Mouse (Mus musculus): ENCODE measurements around the gene Foxj3. TPM values are rescaled to one million over a fixed set of nuclear protein-coding genes. Genes with fewer than 3 reads are reported as not detected.
A peak's percentile ranks its signal among the peaks of the same experiment; 100 is the strongest.

Gene Foxj3
- polyA plus RNA-seq, 1 experiment from 2014 or later: 30.7 TPM

GRCm38 (mm10) chr4:119662976-119663375 is 126.2 kb downstream of the Foxj3 start:
- no peaks in the 10 kb centered on the region for H3K9me3 ChIP-seq (ENCODE audit: control insufficient read depth, low read length)
- 0 out of 2 replicates have a peak, but pooled peaks cover 4% of the 10 kb centered on the region for H3K4me1 ChIP-seq (ENCODE audit: control insufficient read depth, insufficient read depth, low read length)
- ATAC-seq (ENCODE audit: low read depth): no peak
- H3K4me3 ChIP-seq (ENCODE audit: low read depth, low read length): no peak overlapping the region
- H3K9ac ChIP-seq (replicated peaks; ENCODE audit: low read depth, low read length): no peak overlapping the region
- no peak overlapping the region for H3K4me2 ChIP-seq (ENCODE audit: low read depth, low read length)
- no peak overlapping the region for H3K27ac ChIP-seq (ENCODE audit: low read depth, low read length)
- 92% methylated on average over 7 of the region's 7 CpGs for WGBS
- H3K27me3 ChIP-seq (ENCODE audit: control insufficient read depth, insufficient read depth, low read length): no peaks in the 10 kb centered on the region
- no peaks in the 10 kb centered on the region for H3K36me3 ChIP-seq (ENCODE audit: control insufficient read depth, insufficient read depth, low read length)

GRCm38 (mm10) chr4:119663409-119664095 is 126.7 kb downstream of the Foxj3 start:
- Histone ChIP-seq H3K27ac (ENCODE audit: low read depth, low read length) (no peak overlapping the region), H3K9ac (replicated peaks; ENCODE audit: low read depth, low read length) (no peak overlapping the region), H3K4me3 (ENCODE audit: low read depth, low read length) (no peak overlapping the region), H3K4me2 (ENCODE audit: low read depth, low read length) (no peak overlapping the region), H3K9me3 (ENCODE audit: control insufficient read depth, low read length) (no peaks in the 10 kb centered on the region), H3K27me3 (ENCODE audit: control insufficient read depth, insufficient read depth, low read length) (no peaks in the 10 kb centered on the region), H3K36me3 (ENCODE audit: control insufficient read depth, insufficient read depth, low read length) (no peaks in the 10 kb centered on the region), H3K4me1 (ENCODE audit: control insufficient read depth, insufficient read depth, low read length) (0 out of 2 replicates have a peak, but pooled peaks cover 4% of the 10 kb centered on the region)
- 95% methylated on average over 14 of the region's 14 CpGs for WGBS
- no peak for ATAC-seq (ENCODE audit: low read depth)

GRCm38 (mm10) chr4:119665166-119665565 is 128.4 kb downstream of the Foxj3 start:
- Histone ChIP-seq H3K4me3 (ENCODE audit: low read depth, low read length) (no peak overlapping the region), H3K4me1 (ENCODE audit: control insufficient read depth, insufficient read depth, low read length) (0 out of 2 replicates have a peak, but pooled peaks cover 4% of the 10 kb centered on the region), H3K4me2 (ENCODE audit: low read depth, low read length) (no peak overlapping the region), H3K9ac (replicated peaks; ENCODE audit: low read depth, low read length) (no peak overlapping the region), H3K36me3 (ENCODE audit: control insufficient read depth, insufficient read depth, low read length) (no peaks in the 10 kb centered on the region), H3K9me3 (ENCODE audit: control insufficient read depth, low read length) (no peaks in the 10 kb centered on the region), H3K27me3 (ENCODE audit: control insufficient read depth, insufficient read depth, low read length) (no peaks in the 10 kb centered on the region), H3K27ac (ENCODE audit: low read depth, low read length) (no peak overlapping the region)
- 97% methylated on average over 2 of the region's 2 CpGs for WGBS
- ATAC-seq (ENCODE audit: low read depth): no peak

GRCm38 (mm10) chr4:119666116-119666515 is 129.3 kb downstream of the Foxj3 start:
- H3K4me3 ChIP-seq (ENCODE audit: low read depth, low read length): no peak overlapping the region
- ATAC-seq (ENCODE audit: low read depth): no peak

GRCm38 (mm10) chr4:119667454-119667853 is 130.7 kb downstream of the Foxj3 start:
- Histone ChIP-seq H3K36me3 (ENCODE audit: control insufficient read depth, insufficient read depth, low read length) (no peaks in the 10 kb centered on the region), H3K4me3 (ENCODE audit: low read depth, low read length) (no peak overlapping the region), H3K9me3 (ENCODE audit: control insufficient read depth, low read length) (no peaks in the 10 kb centered on the region), H3K4me1 (ENCODE audit: control insufficient read depth, insufficient read depth, low read length) (peaks cover 7% of the 10 kb centered on the region; the same call in 1 of the 2 replicates), H3K27ac (ENCODE audit: low read depth, low read length) (no peak overlapping the region), H3K9ac (replicated peaks; ENCODE audit: low read depth, low read length) (no peak overlapping the region), H3K27me3 (ENCODE audit: control insufficient read depth, insufficient read depth, low read length) (no peaks in the 10 kb centered on the region), H3K4me2 (ENCODE audit: low read depth, low read length) (no peak overlapping the region)
- ATAC-seq (ENCODE audit: low read depth): 0 out of 2 replicates have a peak, but pooled peaks have one; percentile 30
- WGBS: 18% methylated on average over 5 of the region's 5 CpGs

More at GRCm38 (mm10) chr4:119666116-119666515, 129.3 kb downstream of the Foxj3 start:
- H3K27me3 ChIP-seq (ENCODE audit: control insufficient read depth, insufficient read depth, low read length): no peaks in the 10 kb centered on the region
- no peak overlapping the region for H3K9ac ChIP-seq (replicated peaks; ENCODE audit: low read depth, low read length)
- H3K4me2 ChIP-seq (ENCODE audit: low read depth, low read length): no peak overlapping the region
- H3K27ac ChIP-seq (ENCODE audit: low read depth, low read length): no peak overlapping the region
- H3K9me3 ChIP-seq (ENCODE audit: control insufficient read depth, low read length): no peaks in the 10 kb centered on the region
- no peaks in the 10 kb centered on the region for H3K36me3 ChIP-seq (ENCODE audit: control insufficient read depth, insufficient read depth, low read length)
- 41% methylated on average over 8 of the region's 8 CpGs for WGBS
- peaks cover 7% of the 10 kb centered on the region; the same call in 1 of the 2 replicates for H3K4me1 ChIP-seq (ENCODE audit: control insufficient read depth, insufficient read depth, low read length)

- Histone ChIP-seq H3K4me2 (ENCODE audit: low read depth, low read length) (no peak overlapping the region), H3K9me3 (ENCODE audit: control insufficient read depth, low read length) (no peaks in the 10 kb centered on the region), H3K27ac (ENCODE audit: low read depth, low read length) (no peak overlapping the region), H3K4me1 (ENCODE audit: control insufficient read depth, insufficient read depth, low read length) (peaks cover 7% of the 10 kb centered on the region; the same call in 1 of the 2 replicates), H3K4me3 (ENCODE audit: low read depth, low read length) (no peak overlapping the region), H3K36me3 (ENCODE audit: control insufficient read depth, insufficient read depth, low read length) (no peaks in the 10 kb centered on the region), H3K27me3 (ENCODE audit: control insufficient read depth, insufficient read depth, low read length) (no peaks in the 10 kb centered on the region), H3K9ac (replicated peaks; ENCODE audit: low read depth, low read length) (no peak overlapping the region)
- ATAC-seq (ENCODE audit: low read depth): no peak
- 87% methylated on average over 3 of the region's 3 CpGs for WGBS
These were observed 131.4 kb downstream of the Foxj3 start for GRCm38 (mm10) chr4:119668185-119668584.

- H3K4me2 ChIP-seq (ENCODE audit: low read depth, low read length): no peak overlapping the region
- no peak overlapping the region for H3K9ac ChIP-seq (replicated peaks; ENCODE audit: low read depth, low read length)
- no peak for ATAC-seq (ENCODE audit: low read depth)
- H3K4me1 ChIP-seq (ENCODE audit: control insufficient read depth, insufficient read depth, low read length): peaks cover 7% of the 10 kb centered on the region; the same call in 1 of the 2 replicates
- H3K9me3 ChIP-seq (ENCODE audit: control insufficient read depth, low read length): no peaks in the 10 kb centered on the region
- H3K36me3 ChIP-seq (ENCODE audit: control insufficient read depth, insufficient read depth, low read length): no peaks in the 10 kb centered on the region
- H3K4me3 ChIP-seq (ENCODE audit: low read depth, low read length): no peak overlapping the region
- no peaks in the 10 kb centered on the region for H3K27me3 ChIP-seq (ENCODE audit: control insufficient read depth, insufficient read depth, low read length)
- WGBS: 78% methylated on average over 4 of the region's 4 CpGs
- H3K27ac ChIP-seq (ENCODE audit: low read depth, low read length): no peak overlapping the region
These were observed 131.8 kb downstream of the Foxj3 start for GRCm38 (mm10) chr4:119668596-119668995.

GRCm38 (mm10) chr4:119669356-119670209 is 132.8 kb downstream of the Foxj3 start:
- no peaks in the 10 kb centered on the region for H3K36me3 ChIP-seq (ENCODE audit: control insufficient read depth, insufficient read depth, low read length)
- H3K27me3 ChIP-seq (ENCODE audit: control insufficient read depth, insufficient read depth, low read length): no peaks in the 10 kb centered on the region
- no peaks in the 10 kb centered on the region for H3K9me3 ChIP-seq (ENCODE audit: control insufficient read depth, low read length)
- no peak overlapping the region for H3K4me3 ChIP-seq (ENCODE audit: low read depth, low read length)
- no peak overlapping the region for H3K27ac ChIP-seq (ENCODE audit: low read depth, low read length)
- no peak overlapping the region for H3K9ac ChIP-seq (replicated peaks; ENCODE audit: low read depth, low read length)
- H3K4me2 ChIP-seq (ENCODE audit: low read depth, low read length): no peak overlapping the region
- H3K4me1 ChIP-seq (ENCODE audit: control insufficient read depth, insufficient read depth, low read length): peaks cover 7% of the 10 kb centered on the region; the same call in 1 of the 2 replicates
- WGBS: 58% methylated on average over 10 of the region's 10 CpGs
- no peak for ATAC-seq (ENCODE audit: low read depth)

GRCm38 (mm10) chr4:119670210-119670555 is 133.4 kb downstream of the Foxj3 start:
- H3K27ac ChIP-seq (ENCODE audit: low read depth, low read length): no peak overlapping the region
- H3K4me1 ChIP-seq (ENCODE audit: control insufficient read depth, insufficient read depth, low read length): peaks cover 7% of the 10 kb centered on the region; the same call in 1 of the 2 replicates
- H3K4me2 ChIP-seq (ENCODE audit: low read depth, low read length): no peak overlapping the region
- 43% methylated on average over 7 of the region's 7 CpGs for WGBS
- ATAC-seq (ENCODE audit: low read depth): no peak
- H3K36me3 ChIP-seq (ENCODE audit: control insufficient read depth, insufficient read depth, low read length): no peaks in the 10 kb centered on the region
- H3K27me3 ChIP-seq (ENCODE audit: control insufficient read depth, insufficient read depth, low read length): no peaks in the 10 kb centered on the region
- H3K9ac ChIP-seq (replicated peaks; ENCODE audit: low read depth, low read length): no peak overlapping the region
- no peaks in the 10 kb centered on the region for H3K9me3 ChIP-seq (ENCODE audit: control insufficient read depth, low read length)
- no peak overlapping the region for H3K4me3 ChIP-seq (ENCODE audit: low read depth, low read length)

Data from neural tube, embryonic 14.5 days (tissue).